14 mouse cellular contexts compared by ENCODE assay signal in genomic region chr12:76911171-76911726, GRCm38 (mm10). TPM values are rescaled to one million over a fixed set of nuclear protein-coding genes. Genes with fewer than 3 reads are reported as not detected.
A peak's percentile ranks its signal among the peaks of the same experiment; 100 is the strongest.
DNase-seq lines count a peak whose midpoint lies in the region; ATAC-seq and TF ChIP-seq lines count a peak whose summit lies in the region.
"Had no signal": no experiment of that assay in that cellular context is flagged by ENCODE, and none has a peak within 500 bp of the region (broad histone marks: within the 10 kb centered on the region; RNA-seq: fewer than 3 reads in every experiment).

No protein-coding gene starts in this region.

- 85% methylated on average over 16 of the region's 16 CpGs for WGBS in liver, embryonic 13.5 days (ENCODE audit: insufficient replicate concordance)
- 79% methylated on average over 16 of the region's 16 CpGs for WGBS in intestine, embryonic 16.5 days

- TF ChIP-seq CTCF in left cerebral cortex, adult 2 months (IDR thresholded peaks at IDR 0.05) = no peak

- intact Hi-C loops in left cerebral cortex, postnatal 4 days (cut with DNase I) = no loop called here
- intact Hi-C loops in left cerebral cortex, adult 2 months (cut with DNase I) = no loop called here

- peaks cover 70% of the 10 kb centered on the region for H3K4me1 ChIP-seq in liver, embryonic 13.5 days (replicated peaks)
- no peaks in the 10 kb centered on the region for H3K4me1 ChIP-seq in intestine, embryonic 16.5 days (ENCODE audit: control insufficient read depth, insufficient read depth, low read length)
- H3K4me1 ChIP-seq: forebrain, embryonic 13.5 days; stomach, embryonic 15.5 days had no signal

- no peaks in the 10 kb centered on the region for H3K27me3 ChIP-seq in liver, embryonic 13.5 days
- H3K27me3 ChIP-seq in intestine, embryonic 16.5 days (replicated peaks; ENCODE audit: control insufficient read depth, insufficient read depth, low read length) = no peaks in the 10 kb centered on the region
- H3K27me3 ChIP-seq: forebrain, embryonic 13.5 days; stomach, embryonic 15.5 days had no signal

- no peak for ATAC-seq in liver, embryonic 13.5 days (ENCODE audit: low read depth)
- ATAC-seq in intestine, embryonic 16.5 days = no peak
- ATAC-seq: forebrain, embryonic 13.5 days had no signal

- peak overlapping the region; percentile 78 for H3K4me2 ChIP-seq in liver, embryonic 13.5 days
- no peak overlapping the region for H3K4me2 ChIP-seq in intestine, embryonic 16.5 days (ENCODE audit: low read depth, low read length)
- H3K4me2 ChIP-seq: forebrain, embryonic 13.5 days; stomach, embryonic 15.5 days had no signal

- peak; percentile 57 for DNase-seq in left cerebral cortex, postnatal 4 days
- DNase-seq in left cerebral cortex, adult 2 months (ENCODE audit: extremely low spot score in 1 of 2, low spot score in 2 of 2) = no peak
- peak; percentile 92 for DNase-seq in brain, adult 2 months (ENCODE audit: low read depth, low spot score)
- DNase-seq in cerebellum, adult 8-10 months = peak; percentile 89
- DNase-seq in liver, embryonic 13.5 days = no peak
- no peak for DNase-seq in B cell, adult 2 months
- DNase-seq: gastrocnemius, postnatal 25 days; heart, postnatal 14 days; kidney, postnatal 14 days; right cerebral cortex, postnatal 14 days had no signal

- no peak overlapping the region for H3K27ac ChIP-seq in left cerebral cortex, adult 2 months
- peak overlapping the region; percentile 99 for H3K27ac ChIP-seq in liver, embryonic 13.5 days
- no peak overlapping the region for H3K27ac ChIP-seq in intestine, embryonic 16.5 days (ENCODE audit: low read length)
- H3K27ac ChIP-seq: forebrain, embryonic 13.5 days; stomach, embryonic 15.5 days had no signal

- peak overlapping the region; percentile 90 for H3K9ac ChIP-seq in liver, embryonic 13.5 days
- no peak overlapping the region for H3K9ac ChIP-seq in intestine, embryonic 16.5 days (ENCODE audit: low read depth, low read length)
- H3K9ac ChIP-seq: forebrain, embryonic 13.5 days; stomach, embryonic 15.5 days had no signal

- peaks cover 66% of the 10 kb centered on the region for H3K36me3 ChIP-seq in liver, embryonic 13.5 days
- H3K36me3 ChIP-seq in intestine, embryonic 16.5 days (ENCODE audit: control insufficient read depth, insufficient read depth, low read length) = no peaks in the 10 kb centered on the region
- H3K36me3 ChIP-seq: stomach, embryonic 15.5 days had no signal

- no peaks in the 10 kb centered on the region for H3K9me3 ChIP-seq in liver, embryonic 13.5 days (replicated peaks)
- no peaks in the 10 kb centered on the region for H3K9me3 ChIP-seq in intestine, embryonic 16.5 days (ENCODE audit: control insufficient read depth, low read length)
- H3K9me3 ChIP-seq: forebrain, embryonic 13.5 days; G1E; stomach, embryonic 15.5 days had no signal

- H3K4me3 ChIP-seq in left cerebral cortex, adult 2 months = no peak overlapping the region
- H3K4me3 ChIP-seq in liver, embryonic 13.5 days (replicated peaks) = peak overlapping the region; percentile 76
- H3K4me3 ChIP-seq in intestine, embryonic 16.5 days (ENCODE audit: low read length) = no peak overlapping the region
- H3K4me3 ChIP-seq: forebrain, embryonic 13.5 days; stomach, embryonic 15.5 days had no signal

RNA-seq across cellular contexts. Expression of gene Max, which starts 50.8 kb away (rescaled TPM):
- 10 to 100 TPM; 78.8 to 80.9 TPM for total RNA-seq in left cerebral cortex, postnatal 4 days (2021)
- total RNA-seq in left cerebral cortex, adult 2 months (2021) = 10 to 100 TPM; 79.3 to 81.0 TPM
- polyA plus RNA-seq in liver, embryonic 13.5 days (2015; fragmentation: Nextera tagmentation; extraction: Ambion mirVana) = 9.1 and 10.3 TPM in 2 replicates
- polyA plus RNA-seq in intestine, embryonic 16.5 days (2015; fragmentation: Nextera tagmentation; extraction: Ambion mirVana) = 14.2 and 15.0 TPM in 2 replicates

Comparison
In these comparisons a context has a peak if more than half of its experiments do, and no peak if none do; other contexts are left out.
1. DNase-seq: peak in left cerebral cortex, postnatal 4 days (single experiment), brain, adult 2 months (single experiment) and cerebellum, adult 8-10 months (single experiment); none in left cerebral cortex, adult 2 months (0 of 2), liver, embryonic 13.5 days (single experiment) and B cell, adult 2 months (0 of 2).